ENCODE assay signal across 20 mouse cellular contexts in the genomic region with DNA sequence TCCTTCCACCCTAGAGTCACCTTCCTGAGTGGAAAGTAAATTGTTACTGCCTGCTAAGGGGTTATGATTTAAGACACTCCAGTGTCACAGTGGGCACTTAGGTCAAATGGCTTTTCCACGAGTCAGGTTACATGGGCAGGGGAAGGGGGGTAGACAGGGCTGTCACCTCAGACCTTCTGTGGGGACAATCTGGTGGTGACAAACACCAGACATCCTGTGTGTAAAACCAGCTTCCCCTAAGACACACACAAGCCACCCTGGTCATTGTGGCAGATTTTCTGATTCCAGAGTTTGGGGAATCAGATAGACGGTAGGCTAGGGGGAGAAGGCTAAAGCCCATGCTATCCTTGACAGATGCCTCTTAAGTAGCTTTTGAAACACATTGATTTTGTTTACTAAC. TPM values are rescaled to one million over a fixed set of nuclear protein-coding genes. Genes with fewer than 3 reads are reported as not detected.
DNase-seq lines count a peak whose midpoint lies in the region; ATAC-seq lines count a peak whose summit lies in the region.
"Had no signal": no experiment of that assay in that cellular context is flagged by ENCODE, and none has a peak within 500 bp of the region (broad histone marks: within the 10 kb centered on the region; RNA-seq: fewer than 3 reads in every experiment).

No protein-coding gene starts in this region.

- H3K4me1 ChIP-seq in heart, embryonic 10.5 days, result peaks cover 20% of the 10 kb centered on the region
- no peaks in the 10 kb centered on the region for H3K4me1 ChIP-seq in forebrain, embryonic 14.5 days (ENCODE audit: control insufficient read depth, insufficient read depth, low read length)
- H3K4me1 ChIP-seq: embryonic facial prominence, embryonic 15.5 days; hindbrain, embryonic 12.5 days had no signal

- no peak overlapping the region for H3K4me3 ChIP-seq in heart, embryonic 10.5 days
- no peak overlapping the region for H3K4me3 ChIP-seq in forebrain, embryonic 14.5 days (ENCODE audit: low read depth, low read length)
- H3K4me3 ChIP-seq: embryonic facial prominence, embryonic 15.5 days; erythroblast, embryonic 14.5 days; hindbrain, embryonic 12.5 days had no signal

- peak; percentile 28 for ATAC-seq in granulocyte monocyte progenitor cell, adult 5-6 weeks (replicated peaks; ENCODE audit: poor library complexity, severe bottlenecking)
- ATAC-seq in megakaryocyte, adult 5-6 weeks (ENCODE audit: poor library complexity, severe bottlenecking), result peak; percentile 65
- no peak for ATAC-seq in forebrain, embryonic 14.5 days
- ATAC-seq: forebrain, embryonic 16.5 days; hindbrain, embryonic 16.5 days; inflammation-experienced regulatory T-cells, adult 6 months; intestine, postnatal 0 days had no signal

- H3K36me3 ChIP-seq in heart, embryonic 10.5 days, result peaks cover 26% of the 10 kb centered on the region
- no peaks in the 10 kb centered on the region for H3K36me3 ChIP-seq in forebrain, embryonic 14.5 days (ENCODE audit: control insufficient read depth, insufficient read depth, low read length)

- no peak for DNase-seq in heart, embryonic 10.5 days (ENCODE audit: low spot score)
- no peak for DNase-seq in heart, adult 8-10 months (ENCODE audit: low spot score)
- peak; percentile 86 for DNase-seq in 416B (ENCODE audit: low read depth)
- DNase-seq in forebrain, embryonic 14.5 days (ENCODE audit: low spot score), result no peak
- no peak for DNase-seq in embryo, embryonic 11 days
- DNase-seq: adrenal gland, adult 2 months; adrenal gland, postnatal 25 days; cerebellum, adult 18-20 months; cerebellum, adult 9-11 months; gastrocnemius, postnatal 10 days; heart, postnatal 36 days had no signal

- WGBS in heart, embryonic 10.5 days, result 14% methylated on average over 2 of the region's 2 CpGs
- 77% methylated on average over 2 of the region's 2 CpGs for WGBS in forebrain, embryonic 14.5 days

- peak overlapping the region; percentile 16; the same call in 1 of the 2 replicates for H3K27ac ChIP-seq in heart, embryonic 10.5 days
- H3K27ac ChIP-seq in forebrain, embryonic 14.5 days (ENCODE audit: low read depth, low read length), result no peak overlapping the region
- H3K27ac ChIP-seq: embryonic facial prominence, embryonic 15.5 days; hindbrain, embryonic 12.5 days had no signal

- peaks cover 7% of the 10 kb centered on the region for H3K9me3 ChIP-seq in heart, embryonic 10.5 days
- H3K9me3 ChIP-seq in forebrain, embryonic 14.5 days (replicated peaks; ENCODE audit: control insufficient read depth, low read length), result peaks cover 3% of the 10 kb centered on the region; the same call in 1 of the 2 replicates

- no peaks in the 10 kb centered on the region for H3K27me3 ChIP-seq in heart, embryonic 10.5 days (ENCODE audit: insufficient read depth, poor library complexity, severe bottlenecking)
- H3K27me3 ChIP-seq in forebrain, embryonic 14.5 days (replicated peaks; ENCODE audit: control insufficient read depth, insufficient read depth, low read length), result no peaks in the 10 kb centered on the region
- H3K27me3 ChIP-seq: embryonic facial prominence, embryonic 15.5 days; hindbrain, embryonic 12.5 days had no signal

- no peak overlapping the region for H3K4me2 ChIP-seq in forebrain, embryonic 14.5 days (ENCODE audit: low read length)
- H3K4me2 ChIP-seq: embryonic facial prominence, embryonic 15.5 days; hindbrain, embryonic 12.5 days had no signal

- no peak overlapping the region for H3K9ac ChIP-seq in forebrain, embryonic 14.5 days (ENCODE audit: low read length)
- H3K9ac ChIP-seq: embryonic facial prominence, embryonic 15.5 days; hindbrain, embryonic 12.5 days had no signal

RNA-seq across cellular contexts. Expression of a gene that starts 41.1 kb away (rescaled TPM):
- 76.1 and 79.9 TPM in 2 replicates for polyA plus RNA-seq in heart, embryonic 10.5 days (2016; fragmentation: Nextera tagmentation; extraction: Ambion mirVana)
- 10 to 100 TPM in 1 of 4 experiments, 1 to 10 TPM in 3; 3.7 to 11.8 (median 5.5) TPM for total RNA-seq in heart, adult 8-10 months (2022)
- total RNA-seq in granulocyte monocyte progenitor cell, adult 5-6 weeks (2014; fragmentation: Nextera tagmentation), result 46.0 and 48.5 TPM in 2 replicates
- 113 and 143 TPM in 2 replicates for total RNA-seq in granulocyte monocyte progenitor cell, adult 5-6 weeks (2017)
- 43.3 and 45.3 TPM in 2 replicates for total RNA-seq in megakaryocyte, adult 5-6 weeks (2015)
- total RNA-seq in megakaryocyte, adult 5-6 weeks (2017), result 50.6 and 53.0 TPM in 2 replicates
- polyA plus RNA-seq in forebrain, embryonic 14.5 days (2014; fragmentation: Nextera tagmentation; extraction: Ambion mirVana), result 12.8 and 17.8 TPM in 2 replicates
